Mouse (Mus musculus): ENCODE results near the gene Ccn6. TPM values are rescaled to one million over a fixed set of nuclear protein-coding genes. Genes with fewer than 3 reads are reported as not detected.
A peak's percentile ranks its signal among the peaks of the same experiment; 100 is the strongest.

The Ccn6 gene
- polyA plus RNA-seq, 1 experiment from 2014 or later: not detected

GRCm38 (mm10) chr10:39158306-39158705, 5.3 kb downstream of the Ccn6 start:
- no peak overlapping the region for H3K27ac ChIP-seq (replicated peaks)
- no peak overlapping the region for H3K4me2 ChIP-seq
- H3K9me3 ChIP-seq: no peaks in the 10 kb centered on the region
- no peak overlapping the region for H3K9ac ChIP-seq
- 48% methylated on average over 12 of the region's 12 CpGs for WGBS
- peaks cover 4% of the 10 kb centered on the region for H3K4me1 ChIP-seq
- H3K27me3 ChIP-seq (replicated peaks): no peaks in the 10 kb centered on the region
- H3K36me3 ChIP-seq: no peaks in the 10 kb centered on the region
- no peak for ATAC-seq (ENCODE audit: extremely low read depth, insufficient number of reproducible peaks, low FRiP score, low TSS enrichment)
- no peak overlapping the region for H3K4me3 ChIP-seq

- Histone ChIP-seq H3K36me3 (no peaks in the 10 kb centered on the region), H3K4me3 (no peak overlapping the region), H3K9me3 (no peaks in the 10 kb centered on the region), H3K27ac (replicated peaks) (no peak overlapping the region), H3K27me3 (replicated peaks) (no peaks in the 10 kb centered on the region), H3K4me2 (no peak overlapping the region), H3K4me1 (no peaks in the 10 kb centered on the region), H3K9ac (no peak overlapping the region)
- 88% methylated on average over 1 of the region's 1 CpGs for WGBS
- no peak for ATAC-seq (ENCODE audit: extremely low read depth, insufficient number of reproducible peaks, low FRiP score, low TSS enrichment)
These were observed 6.3 kb downstream of the Ccn6 start for GRCm38 (mm10) chr10:39157321-39157720.

DNA sequence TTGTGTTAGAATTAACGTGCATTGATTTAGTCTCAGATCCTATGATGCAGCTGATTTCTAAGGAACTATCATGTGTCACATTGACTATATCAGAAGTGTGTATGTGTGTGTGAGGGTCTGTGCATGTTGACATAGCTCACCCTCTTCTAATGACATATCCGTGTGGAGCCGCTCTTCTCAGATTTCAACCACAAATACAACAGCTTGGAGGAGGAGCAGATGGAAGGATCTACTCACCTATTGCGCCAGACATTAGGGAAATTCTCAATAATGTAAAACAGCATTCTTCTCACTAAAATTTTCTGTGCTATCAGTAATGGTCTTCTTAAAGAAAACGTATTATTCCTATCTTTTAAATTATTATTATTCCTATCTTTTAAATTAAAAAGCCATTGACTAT, 6.9 kb downstream of the Ccn6 start:
- Histone ChIP-seq H3K27me3 (replicated peaks) (no peaks in the 10 kb centered on the region), H3K27ac (replicated peaks) (no peak overlapping the region)

DNA sequence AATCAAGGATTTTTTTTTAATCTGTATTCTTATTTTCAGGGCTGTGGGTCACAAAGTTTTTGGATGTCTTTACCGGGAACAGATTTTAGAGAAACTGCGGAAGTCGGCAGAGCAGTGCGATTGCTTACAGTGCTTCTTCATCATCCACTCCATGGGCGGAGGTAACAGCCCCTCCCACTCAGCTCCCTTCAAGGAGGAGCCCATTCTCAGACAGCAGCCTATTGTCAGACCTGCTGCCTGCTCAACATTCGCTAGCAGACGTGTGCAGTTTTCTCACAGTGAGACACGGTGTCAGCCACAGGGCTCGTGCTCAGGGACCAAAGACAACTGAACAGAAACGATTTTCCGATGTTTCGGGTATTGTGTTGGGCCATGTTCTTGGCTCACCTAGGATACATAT, 21.4 kb downstream of the Ccn6 start:
- WGBS: 86% methylated on average over 12 of the region's 12 CpGs
- no peaks in the 10 kb centered on the region for H3K27me3 ChIP-seq (replicated peaks)
- H3K27ac ChIP-seq (replicated peaks): no peak overlapping the region
- H3K36me3 ChIP-seq: peaks cover 89% of the 10 kb centered on the region
- H3K9ac ChIP-seq: no peak overlapping the region
- no peak overlapping the region for H3K4me2 ChIP-seq
- ATAC-seq (ENCODE audit: extremely low read depth, insufficient number of reproducible peaks, low FRiP score, low TSS enrichment): no peak
- H3K4me1 ChIP-seq: no peaks in the 10 kb centered on the region
- H3K9me3 ChIP-seq: no peaks in the 10 kb centered on the region
- no peak overlapping the region for H3K4me3 ChIP-seq

More for the DNA sequence above, 6.9 kb downstream of the Ccn6 start:
- 82% methylated on average over 5 of the region's 5 CpGs for WGBS
- H3K9me3 ChIP-seq: no peaks in the 10 kb centered on the region
- no peaks in the 10 kb centered on the region for H3K4me1 ChIP-seq
- no peak overlapping the region for H3K4me2 ChIP-seq
- H3K36me3 ChIP-seq: no peaks in the 10 kb centered on the region
- no peak overlapping the region for H3K9ac ChIP-seq
- no peak overlapping the region for H3K4me3 ChIP-seq
- no peak for ATAC-seq (ENCODE audit: extremely low read depth, insufficient number of reproducible peaks, low FRiP score, low TSS enrichment)

- WGBS: 92% methylated on average over 2 of the region's 2 CpGs
- Histone ChIP-seq H3K9me3 (no peaks in the 10 kb centered on the region), H3K4me1 (no peaks in the 10 kb centered on the region), H3K4me3 (no peak overlapping the region), H3K36me3 (peaks cover 86% of the 10 kb centered on the region), H3K27me3 (replicated peaks) (no peaks in the 10 kb centered on the region), H3K27ac (replicated peaks) (no peak overlapping the region), H3K9ac (no peak overlapping the region), H3K4me2 (no peak overlapping the region)
- no peak for ATAC-seq (ENCODE audit: extremely low read depth, insufficient number of reproducible peaks, low FRiP score, low TSS enrichment)
These were observed 22.2 kb downstream of the Ccn6 start for GRCm38 (mm10) chr10:39141401-39141800.

GRCm38 (mm10) chr10:39140843-39141242, 22.8 kb downstream of the Ccn6 start:
- Histone ChIP-seq H3K9ac (no peak overlapping the region), H3K4me3 (no peak overlapping the region), H3K9me3 (no peaks in the 10 kb centered on the region), H3K4me2 (no peak overlapping the region), H3K27ac (replicated peaks) (no peak overlapping the region), H3K27me3 (replicated peaks) (no peaks in the 10 kb centered on the region), H3K4me1 (no peaks in the 10 kb centered on the region), H3K36me3 (peaks cover 81% of the 10 kb centered on the region)
- WGBS: 87% methylated on average over 14 of the region's 14 CpGs
- ATAC-seq (ENCODE audit: extremely low read depth, insufficient number of reproducible peaks, low FRiP score, low TSS enrichment): no peak

GRCm38 (mm10) chr10:39138761-39139160, 24.8 kb downstream of the Ccn6 start:
- Histone ChIP-seq H3K27me3 (replicated peaks) (no peaks in the 10 kb centered on the region), H3K9ac (no peak overlapping the region), H3K4me3 (no peak overlapping the region), H3K4me2 (no peak overlapping the region), H3K4me1 (peaks cover 7% of the 10 kb centered on the region), H3K9me3 (no peaks in the 10 kb centered on the region), H3K27ac (replicated peaks) (no peak overlapping the region), H3K36me3 (peaks cover 61% of the 10 kb centered on the region)
- 78% methylated on average over 6 of the region's 6 CpGs for WGBS
- ATAC-seq (ENCODE audit: extremely low read depth, insufficient number of reproducible peaks, low FRiP score, low TSS enrichment): no peak

DNA sequence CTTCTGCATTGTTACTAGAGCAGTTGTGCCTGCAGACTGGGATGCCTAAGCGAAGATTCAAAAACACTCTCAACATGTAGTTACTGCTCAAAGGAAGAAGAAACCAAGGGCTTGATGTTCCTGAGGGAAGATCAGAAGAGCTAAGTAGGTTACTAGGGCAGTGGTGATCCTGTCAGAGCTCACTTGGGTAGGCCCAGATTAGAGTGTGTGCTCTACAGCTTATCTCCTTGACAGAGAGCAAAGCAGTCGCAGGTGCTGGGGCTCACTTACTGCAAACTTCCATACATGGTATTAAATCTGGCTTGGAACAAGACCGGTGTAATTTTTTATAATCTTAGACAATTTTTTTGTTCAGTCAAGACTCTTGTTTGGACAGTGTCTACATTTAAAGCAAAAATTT, 25.8 kb downstream of the Ccn6 start:
- H3K4me1 ChIP-seq: peaks cover 11% of the 10 kb centered on the region
- no peaks in the 10 kb centered on the region for H3K9me3 ChIP-seq
- no peak overlapping the region for H3K27ac ChIP-seq (replicated peaks)
- H3K4me3 ChIP-seq: no peak overlapping the region
- WGBS: 74% methylated on average over 3 of the region's 3 CpGs
- no peak overlapping the region for H3K9ac ChIP-seq
- H3K36me3 ChIP-seq: peaks cover 52% of the 10 kb centered on the region
- H3K27me3 ChIP-seq (replicated peaks): no peaks in the 10 kb centered on the region
- ATAC-seq (ENCODE audit: extremely low read depth, insufficient number of reproducible peaks, low FRiP score, low TSS enrichment): no peak
- H3K4me2 ChIP-seq: no peak overlapping the region

GRCm38 (mm10) chr10:39133462-39134310, 29.9 kb downstream of the Ccn6 start, which contains the start of the genes Fam229b and Tube1:
Gene Fam229b (minus strand): TSS chr10:39133914.
Gene Tube1 (plus strand): TSS chr10:39133976.
- H3K9me3 ChIP-seq: no peaks in the 10 kb centered on the region
- H3K9ac ChIP-seq: peak within 1 kb of the TSS; percentile 88
- H3K4me1 ChIP-seq: peaks cover 11% of the 10 kb centered on the region
- peak within 1 kb of the TSS; percentile 36; the same call in 1 of the 2 replicates for H3K27ac ChIP-seq (replicated peaks)
- whole genome bisulfite sequencing: 3% methylated on average over 47 of the region's 47 CpGs
- no peaks in the 10 kb centered on the region for H3K27me3 ChIP-seq (replicated peaks)
- peak within 1 kb of the TSS; percentile 82 for H3K4me3 ChIP-seq
- peaks cover 18% of the 10 kb centered on the region for H3K36me3 ChIP-seq
- H3K4me2 ChIP-seq: peak within 1 kb of the TSS; percentile 91
- peak; percentile 70 for ATAC-seq (ENCODE audit: extremely low read depth, insufficient number of reproducible peaks, low FRiP score, low TSS enrichment)

DNA sequence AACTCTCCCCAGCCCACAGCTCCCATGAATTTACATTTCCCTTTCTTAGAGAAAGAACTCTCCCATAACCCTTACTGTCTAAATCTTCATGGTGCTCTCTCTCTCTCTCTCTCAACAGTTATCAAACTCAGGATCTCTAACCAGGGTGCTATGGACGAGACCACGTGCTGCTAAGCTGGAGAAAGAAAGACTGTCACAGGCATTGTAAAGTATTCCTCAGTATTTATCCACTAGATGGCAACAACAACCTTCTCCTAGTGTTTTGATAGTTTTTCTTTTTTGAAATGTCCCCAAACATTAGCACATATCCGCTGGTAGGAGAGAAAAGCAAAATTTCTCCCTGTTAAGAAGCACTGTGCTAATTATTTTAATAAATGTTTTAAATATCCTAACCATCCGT, 42.2 kb downstream of the Ccn6 start:
- H3K9ac ChIP-seq: no peak overlapping the region
- no peak overlapping the region for H3K4me2 ChIP-seq
- no peak for ATAC-seq (ENCODE audit: extremely low read depth, insufficient number of reproducible peaks, low FRiP score, low TSS enrichment)
- no peaks in the 10 kb centered on the region for H3K9me3 ChIP-seq
- 31% methylated on average over 4 of the region's 4 CpGs for WGBS
- no peak overlapping the region for H3K4me3 ChIP-seq
- no peak overlapping the region for H3K27ac ChIP-seq (replicated peaks)
- H3K4me1 ChIP-seq: no peaks in the 10 kb centered on the region; the same call in 1 of the 2 replicates
- H3K27me3 ChIP-seq (replicated peaks): no peaks in the 10 kb centered on the region
- no peaks in the 10 kb centered on the region for H3K36me3 ChIP-seq

DNA sequence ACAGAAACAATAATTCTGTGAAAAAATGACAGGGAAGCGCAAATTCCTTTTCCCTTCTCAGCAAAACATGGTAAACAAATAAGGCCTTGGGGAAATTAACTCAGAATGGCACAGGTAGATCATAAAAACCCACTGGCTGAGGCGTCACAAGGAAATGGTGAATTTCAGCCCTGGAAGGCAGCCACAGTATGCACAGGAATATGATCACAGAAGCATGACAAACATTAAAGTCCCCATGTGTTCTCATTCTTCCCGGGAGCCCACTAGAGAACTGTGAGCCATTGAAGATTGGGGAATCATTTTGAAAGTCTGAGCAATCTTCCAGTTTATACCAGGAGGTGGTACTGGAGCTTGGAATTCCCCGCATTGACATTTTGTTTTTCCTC, 54.1 kb downstream of the Ccn6 start:
- H3K36me3 ChIP-seq: peaks cover 77% of the 10 kb centered on the region
- no peak overlapping the region for H3K4me3 ChIP-seq
- ATAC-seq (ENCODE audit: extremely low read depth, insufficient number of reproducible peaks, low FRiP score, low TSS enrichment): no peak
- no peaks in the 10 kb centered on the region for H3K9me3 ChIP-seq
- no peak overlapping the region for H3K27ac ChIP-seq (replicated peaks)
- H3K4me2 ChIP-seq: no peak overlapping the region
- WGBS: 67% methylated on average over 4 of the region's 4 CpGs
- H3K9ac ChIP-seq: no peak overlapping the region
- no peaks in the 10 kb centered on the region for H3K4me1 ChIP-seq
- H3K27me3 ChIP-seq (replicated peaks): no peaks in the 10 kb centered on the region

Data from heart, embryonic 13.5 days (tissue).